Mouse (Mus musculus): ENCODE measurements at regions not wholly inside any gene's neighbourhood (a gene's known extent, or its start where the extent isn't known, plus 50 kb on each side); places are given as distances from the start of the nearest gene placed in this dataset.
"Not testable (repeated sequence)": the region's sequence is repeated elsewhere in the genome, so short reads cannot be mapped to it uniquely, and the experiment has no call there.

- DNase-seq (ENCODE audit: inconsistent ontology term) = no peak
These were observed 81.7 kb downstream of the Sem1 start for GRCm38 (mm10) chr6:6496789-6497188.

DNA sequence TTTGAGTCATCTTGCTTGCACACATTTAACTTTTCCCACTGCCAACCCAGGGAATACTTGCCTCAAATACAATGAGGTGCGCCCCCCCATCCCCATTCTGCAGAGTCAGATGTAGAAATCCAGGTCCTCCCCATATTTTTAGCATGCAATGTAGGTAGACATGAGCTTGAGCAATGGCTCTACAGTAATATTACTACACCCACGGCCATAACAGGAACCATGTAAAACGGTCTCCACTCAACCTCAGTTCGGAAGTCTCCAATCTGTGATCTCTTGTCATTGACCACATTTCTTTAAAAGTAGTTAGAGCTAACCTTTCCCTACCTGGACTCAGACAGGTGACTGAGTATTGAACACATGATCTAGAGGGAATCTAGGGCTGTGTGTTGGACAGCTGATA lies 82.1 kb downstream of the Sem1 start:
- no peak for DNase-seq (ENCODE audit: inconsistent ontology term)

DNA sequence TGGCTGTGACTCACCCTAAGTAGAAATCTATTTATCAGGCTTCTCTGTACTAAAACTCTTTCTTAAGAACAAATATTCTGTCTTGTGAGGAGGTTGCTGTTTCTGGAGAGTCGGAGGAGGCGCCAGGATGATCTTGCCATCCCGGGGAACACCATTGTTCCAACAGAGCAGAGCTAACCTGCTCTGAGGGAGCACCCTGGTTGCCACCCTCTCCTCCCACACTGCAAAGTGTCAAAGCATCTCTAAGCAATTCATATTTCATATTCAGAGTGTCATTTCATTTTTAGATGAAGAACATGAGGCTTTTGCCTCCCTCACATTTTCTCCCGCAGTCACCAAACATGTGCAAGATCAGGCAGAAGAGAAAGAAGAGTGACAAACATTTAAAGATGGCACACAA lies 90.3 kb downstream of the Sem1 start:
- no peak for DNase-seq (ENCODE audit: inconsistent ontology term)

DNA sequence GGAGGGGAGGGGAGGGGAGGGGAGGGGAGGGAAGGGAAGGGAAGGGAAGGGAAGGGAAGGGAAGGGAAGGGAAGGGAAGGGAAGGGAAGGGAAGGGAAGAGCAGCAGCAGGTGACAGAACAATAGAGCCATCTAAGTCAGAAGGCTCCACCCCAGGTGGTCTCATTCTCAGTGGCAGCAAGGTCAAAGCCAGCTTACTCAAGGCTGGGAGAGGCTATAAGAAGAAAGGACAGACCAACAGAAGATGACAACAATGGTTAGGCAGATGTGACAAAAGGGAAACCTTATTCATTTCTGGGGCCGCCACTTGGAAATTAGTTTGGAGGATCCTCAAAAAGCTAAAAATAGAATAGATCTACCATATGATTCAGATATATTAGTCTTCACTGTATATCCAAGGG lies 96.9 kb downstream of the Sem1 start:
- not testable (repeated sequence) for DNase-seq (ENCODE audit: inconsistent ontology term)

DNA sequence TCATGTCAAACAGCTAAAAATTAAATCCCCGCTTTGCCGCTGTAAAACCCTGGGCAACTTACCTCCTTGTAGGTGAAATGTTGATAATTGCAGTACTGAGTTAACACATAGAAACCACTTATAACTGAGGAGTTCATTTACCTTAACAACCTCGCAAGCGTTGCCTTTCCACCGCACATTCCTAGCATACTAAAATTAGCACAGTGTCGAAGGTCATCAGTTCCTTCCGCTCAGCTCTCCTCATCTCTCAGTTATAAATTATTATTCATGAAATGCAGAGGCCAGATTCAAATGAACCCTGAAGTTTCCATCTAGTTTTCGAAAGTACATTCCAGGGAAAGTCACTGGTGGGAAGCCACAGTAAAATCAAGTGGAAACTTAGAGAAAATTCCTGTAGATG lies 108.1 kb downstream of the Sem1 start:
- DNase-seq (ENCODE audit: inconsistent ontology term) = no peak

- no peak for DNase-seq (ENCODE audit: inconsistent ontology term)
These were observed 110.9 kb downstream of the Sem1 start for GRCm38 (mm10) chr6:6467526-6467925.

DNA sequence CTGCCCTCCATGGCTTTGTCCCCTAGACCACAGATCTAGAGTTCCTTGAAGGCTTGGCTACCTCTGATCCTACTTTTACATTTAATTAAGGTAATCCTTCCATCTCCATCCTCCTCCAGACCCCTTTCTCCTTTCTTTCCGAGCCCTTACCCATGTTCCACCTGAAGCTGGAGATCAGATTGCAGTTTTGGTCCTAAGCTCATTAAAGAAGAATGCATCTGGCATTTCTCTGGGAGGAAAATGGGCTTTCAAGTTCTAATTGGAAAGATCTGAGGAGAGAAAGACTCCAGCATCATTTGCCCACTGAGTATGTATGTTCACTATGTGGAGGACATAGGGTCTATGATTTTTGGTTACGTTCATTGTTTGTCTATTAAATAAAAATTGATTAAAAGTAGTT lies 112.2 kb downstream of the Sem1 start:
- DNase-seq (ENCODE audit: inconsistent ontology term) = no peak

- DNase-seq (ENCODE audit: inconsistent ontology term) = no peak
These were observed 114.5 kb downstream of the Sem1 start for GRCm38 (mm10) chr6:6463807-6464470.

DNA sequence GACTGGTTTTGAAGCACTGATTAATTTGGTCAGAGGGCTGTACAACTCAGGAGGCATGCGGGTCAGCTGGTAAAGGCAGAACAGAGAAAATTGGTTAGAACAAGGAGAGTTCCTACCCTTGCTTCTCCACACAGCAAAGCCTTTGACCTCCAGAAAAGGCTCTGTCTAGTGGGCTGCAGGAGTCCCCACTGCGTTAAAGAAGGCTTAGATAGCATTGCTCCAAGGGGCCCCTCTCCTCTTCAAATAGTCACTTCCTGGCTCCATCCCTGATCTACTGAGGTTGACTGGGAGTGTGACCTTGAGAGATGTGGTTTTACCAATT lies 118.6 kb downstream of the Sem1 start:
- DNase-seq (ENCODE audit: inconsistent ontology term) = no peak

GRCm38 (mm10) chr6:6459006-6459917 lies 119.2 kb downstream of the Sem1 start:
- no peak for DNase-seq (ENCODE audit: inconsistent ontology term)

DNA sequence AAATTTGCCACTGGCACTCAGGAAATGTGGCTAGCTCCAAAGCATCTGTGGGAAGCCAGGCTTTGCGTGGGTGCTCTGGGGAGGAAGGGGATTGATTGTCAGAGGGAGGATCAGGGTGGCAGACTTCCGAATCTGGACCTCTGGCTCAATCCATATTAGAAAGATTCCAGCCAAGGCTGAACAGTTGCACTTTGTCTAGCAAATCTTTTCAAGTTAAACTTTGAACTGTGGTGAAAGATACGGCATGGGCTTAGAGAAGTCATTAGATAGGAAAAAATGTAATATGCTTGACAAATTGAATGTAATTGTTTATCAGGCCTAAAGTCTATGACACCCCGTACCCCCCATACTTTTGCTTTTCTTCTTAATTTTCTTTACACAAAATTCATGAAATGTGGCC lies 120.7 kb downstream of the Sem1 start:
- no peak for DNase-seq (ENCODE audit: inconsistent ontology term)

- DNase-seq (ENCODE audit: inconsistent ontology term) = no peak
These were observed 121.5 kb downstream of the Sem1 start for GRCm38 (mm10) chr6:6457001-6457400.

DNA sequence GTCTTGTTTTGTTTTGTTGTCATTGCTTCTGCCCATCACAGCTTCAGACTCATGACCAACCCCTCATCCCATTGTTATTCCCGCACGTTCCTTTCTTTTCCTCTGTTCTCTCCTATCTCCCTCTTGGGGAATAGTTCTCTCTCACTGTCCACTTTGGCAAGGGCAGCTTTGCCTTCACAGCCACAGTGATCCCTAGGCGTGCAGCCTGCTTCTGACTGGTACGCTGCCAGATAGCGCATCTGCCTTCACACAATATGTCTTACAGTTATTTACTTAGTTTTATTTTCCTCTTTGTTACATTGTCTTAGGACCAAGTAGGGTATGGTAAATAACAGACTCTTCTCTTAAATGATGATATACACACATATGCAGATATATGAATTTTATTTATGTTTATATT lies 122.9 kb downstream of the Sem1 start:
- no peak for DNase-seq (ENCODE audit: inconsistent ontology term)

- DNase-seq (ENCODE audit: inconsistent ontology term) = no peak
These were observed 124.1 kb downstream of the Sem1 start for GRCm38 (mm10) chr6:6454396-6454795.

DNA sequence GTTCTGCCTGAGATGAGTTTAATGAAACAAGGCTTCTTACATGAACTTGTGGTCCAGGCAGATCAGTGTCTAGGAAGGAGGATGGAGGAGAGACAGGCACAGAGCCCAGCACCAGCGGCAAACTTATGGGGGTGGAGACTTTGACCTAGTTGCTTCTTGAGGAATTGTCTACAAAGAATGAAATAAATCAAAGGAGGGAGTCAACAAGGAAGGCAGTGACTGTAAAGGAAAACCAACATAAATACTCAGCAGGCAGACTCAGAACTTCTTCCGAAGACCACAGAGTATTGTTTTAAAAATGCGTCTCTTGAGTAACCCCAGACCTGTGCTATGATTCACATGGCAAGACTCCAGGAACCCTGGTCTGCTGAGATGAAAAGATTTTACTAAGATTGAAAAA lies 143.6 kb downstream of the Sem1 start:
- no peak for DNase-seq (ENCODE audit: inconsistent ontology term)

DNA sequence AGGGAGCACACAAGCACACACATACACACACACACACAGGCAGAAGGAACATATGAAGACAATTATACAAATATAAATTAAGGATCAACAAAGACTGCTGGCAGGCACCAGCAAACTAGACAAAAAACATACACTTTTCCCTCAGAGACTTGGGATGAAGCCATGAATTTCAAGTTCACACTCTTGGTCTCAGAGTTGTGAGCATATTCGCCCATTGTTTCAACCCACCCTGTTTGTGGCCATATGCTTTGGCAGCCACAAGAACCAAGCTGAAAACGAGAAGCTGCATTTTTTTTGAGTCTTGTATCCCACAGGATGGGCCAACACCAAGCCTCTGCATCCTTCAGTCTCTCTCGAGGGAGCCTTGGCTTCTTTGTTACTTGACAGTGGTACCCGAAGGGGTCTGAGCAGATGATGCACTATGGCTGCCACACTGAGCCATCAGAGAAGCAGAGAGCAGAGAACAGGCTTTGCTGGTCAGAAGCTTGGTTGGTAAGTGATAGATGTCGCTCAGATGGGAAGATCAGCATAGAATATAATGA lies 144.1 kb downstream of the Sem1 start:
- no peak for DNase-seq (ENCODE audit: inconsistent ontology term)

- no peak for DNase-seq (ENCODE audit: inconsistent ontology term)
These were observed 145.3 kb downstream of the Sem1 start for GRCm38 (mm10) chr6:6433179-6433578.

DNA sequence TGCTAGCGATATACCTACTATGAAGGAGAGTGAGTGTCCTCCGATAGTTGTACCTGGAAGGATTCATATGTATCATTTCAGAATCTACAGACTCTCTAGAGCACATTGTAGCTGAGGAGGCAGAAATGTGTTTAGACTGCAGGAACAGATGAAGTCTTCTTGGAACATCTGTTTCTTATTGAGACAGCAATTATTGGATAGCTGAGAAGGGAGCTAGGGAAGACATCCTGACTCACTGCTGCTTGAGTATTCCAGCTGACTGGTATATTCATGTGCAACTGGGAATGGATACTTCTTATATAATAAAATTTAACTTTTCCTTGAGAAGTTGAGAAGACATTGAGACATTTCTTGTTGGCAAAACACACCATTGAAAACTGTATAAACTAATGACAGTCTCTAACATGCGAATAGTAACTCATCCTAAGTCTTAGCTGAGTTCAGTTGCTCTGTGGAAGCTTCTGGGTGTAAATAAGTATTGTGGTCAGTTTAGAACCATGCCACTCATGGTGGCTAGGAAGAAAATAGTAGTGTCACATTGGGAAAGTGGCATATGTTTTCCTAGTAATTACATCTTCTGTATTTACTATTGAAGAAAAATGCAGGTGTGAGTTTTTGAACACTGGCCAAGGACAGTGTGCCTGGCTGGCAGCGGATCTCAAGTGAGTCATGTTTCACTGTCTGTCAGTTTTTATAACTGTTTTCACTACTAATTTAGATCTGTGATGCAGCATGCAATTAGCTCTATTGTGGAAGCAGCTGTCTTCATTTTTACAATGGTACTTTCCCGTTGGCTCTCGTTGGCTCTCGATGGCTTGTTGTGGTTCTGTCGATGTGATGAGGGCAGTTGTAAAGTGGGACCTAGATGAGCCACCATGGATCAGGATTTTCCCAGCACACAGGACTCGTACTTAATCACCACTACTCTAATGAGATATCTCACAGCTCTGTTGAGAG lies 163.5 kb downstream of the Sem1 start:
- peak; percentile 31 for DNase-seq (ENCODE audit: inconsistent ontology term)

DNA sequence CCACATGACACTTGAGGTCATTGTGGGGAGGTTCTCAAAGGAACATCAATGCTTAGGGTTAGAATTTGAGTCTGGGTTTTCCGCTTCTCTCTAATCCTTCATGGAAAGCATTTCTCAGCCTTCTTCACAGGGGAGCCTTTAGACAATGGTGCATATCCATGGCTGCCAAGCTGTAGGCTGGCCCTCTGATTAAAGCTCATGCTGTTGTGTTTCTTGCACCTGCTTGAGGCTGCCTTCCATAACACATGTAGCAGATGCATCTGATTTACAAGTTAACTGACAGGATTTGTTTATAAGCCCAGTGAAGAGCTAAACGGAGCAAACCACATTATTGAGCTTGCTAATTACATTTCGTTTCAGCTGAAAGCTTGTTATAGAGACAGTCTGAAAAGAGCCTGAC lies 180.5 kb downstream of the Sem1 start:
- DNase-seq (ENCODE audit: inconsistent ontology term) = no peak

GRCm38 (mm10) chr6:6389454-6390445 lies 172.8 kb upstream of the Slc25a13 start:
- DNase-seq (ENCODE audit: inconsistent ontology term) = no peak

Measured in Muller cell, postnatal 12 days (primary cell).